Mouse (Mus musculus) liver, embryonic 14.5 days (tissue): Measurements from ENCODE around the gene Mapk3.

Experiments
- CTCF ChIP-seq: IDR thresholded peaks from 2 replicates; pipeline ENCODE4 v1.5.1; 2016; ENCODE audit warnings: antibody characterized with exemption, low read depth, control low read depth
- EP300 ChIP-seq: IDR thresholded peaks from 2 replicates; pipeline ENCODE4 v1.6.1; 2016; ENCODE audit warnings: antibody characterized with exemption, low read depth

DNA sequence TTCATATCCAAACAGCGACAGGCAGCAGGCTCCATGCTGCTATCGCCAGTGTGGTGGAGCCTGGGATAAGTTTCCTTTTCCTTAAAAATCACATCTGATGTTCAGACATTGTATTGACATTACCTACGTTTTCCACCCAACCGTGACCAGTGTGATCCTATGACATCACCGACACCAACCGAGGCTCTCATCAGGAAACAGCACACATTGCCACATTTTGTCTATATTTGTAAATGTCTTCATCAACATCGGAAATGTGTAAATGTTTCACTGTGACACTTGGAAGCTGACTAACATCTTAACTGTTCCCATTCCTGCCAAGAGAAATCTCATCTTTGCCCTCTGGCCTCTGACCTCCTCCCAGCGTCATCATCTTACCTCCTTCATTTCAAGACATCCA lies 23.3 kb upstream of the Mapk3 start:
- TF ChIP-seq EP300 (no peak), CTCF (no peak)
